Mouse (Mus musculus): ENCODE results near the gene Slc2a13. TPM values are rescaled to one million over a fixed set of nuclear protein-coding genes. Genes with fewer than 3 reads are reported as not detected.

Gene Slc2a13
- polyA plus RNA-seq, 1 experiment from 2014 or later: 1.9 TPM

- no peak for DNase-seq (ENCODE audit: low spot score)
Observed at GRCm38 (mm10) chr15:91502661-91503060, 70.4 kb downstream of the Slc2a13 start.

GRCm38 (mm10) chr15:91502235-91502634, 70.8 kb downstream of the Slc2a13 start:
- DNase-seq (ENCODE audit: low spot score): no peak

GRCm38 (mm10) chr15:91495014-91495413, 78.0 kb downstream of the Slc2a13 start:
- DNase-seq (ENCODE audit: low spot score): no peak

GRCm38 (mm10) chr15:91479924-91480615, 93.0 kb downstream of the Slc2a13 start:
- no peak for DNase-seq (ENCODE audit: low spot score)

GRCm38 (mm10) chr15:91477766-91478165, 95.3 kb downstream of the Slc2a13 start:
- peak; percentile 25 for DNase-seq (ENCODE audit: low spot score)

- DNase-seq (ENCODE audit: low spot score): no peak
Observed at GRCm38 (mm10) chr15:91473690-91474409, 99.2 kb downstream of the Slc2a13 start.

- DNase-seq (ENCODE audit: low spot score): no peak
Observed at GRCm38 (mm10) chr15:91465331-91465730, 107.7 kb downstream of the Slc2a13 start.

- no peak for DNase-seq (ENCODE audit: low spot score)
Observed at GRCm38 (mm10) chr15:91463857-91464435, 109.1 kb downstream of the Slc2a13 start.

- DNase-seq (ENCODE audit: low spot score): no peak
Observed at GRCm38 (mm10) chr15:91463026-91463661, 109.9 kb downstream of the Slc2a13 start.

GRCm38 (mm10) chr15:91461940-91462339, 111.1 kb downstream of the Slc2a13 start:
- no peak for DNase-seq (ENCODE audit: low spot score)

GRCm38 (mm10) chr15:91457202-91457601, 115.9 kb downstream of the Slc2a13 start:
- DNase-seq (ENCODE audit: low spot score): no peak

- no peak for DNase-seq (ENCODE audit: low spot score)
Observed at GRCm38 (mm10) chr15:91445399-91445798, 127.7 kb downstream of the Slc2a13 start.

GRCm38 (mm10) chr15:91443449-91443848, 129.6 kb downstream of the Slc2a13 start:
- no peak for DNase-seq (ENCODE audit: low spot score)

GRCm38 (mm10) chr15:91439883-91440282, 133.2 kb downstream of the Slc2a13 start:
- no peak for DNase-seq (ENCODE audit: low spot score)

- DNase-seq (ENCODE audit: low spot score): no peak
Observed at GRCm38 (mm10) chr15:91425426-91425825, 147.6 kb downstream of the Slc2a13 start.

GRCm38 (mm10) chr15:91406979-91407378, 166.1 kb downstream of the Slc2a13 start:
- DNase-seq (ENCODE audit: low spot score): no peak

- DNase-seq (ENCODE audit: low spot score): no peak
Observed at GRCm38 (mm10) chr15:91395165-91395564, 177.9 kb downstream of the Slc2a13 start.

GRCm38 (mm10) chr15:91383694-91384093, 189.4 kb downstream of the Slc2a13 start:
- DNase-seq (ENCODE audit: low spot score): no peak

- no peak for DNase-seq (ENCODE audit: low spot score)
Observed at GRCm38 (mm10) chr15:91382606-91383005, 190.5 kb downstream of the Slc2a13 start.

GRCm38 (mm10) chr15:91381864-91382263, 191.2 kb downstream of the Slc2a13 start:
- no peak for DNase-seq (ENCODE audit: low spot score)

GRCm38 (mm10) chr15:91378751-91379325, 194.2 kb downstream of the Slc2a13 start:
- no peak for DNase-seq (ENCODE audit: low spot score)

GRCm38 (mm10) chr15:91377568-91377967, 195.5 kb downstream of the Slc2a13 start:
- no peak for DNase-seq (ENCODE audit: low spot score)

Measured in thymus, postnatal 0 days (tissue).